Mouse (Mus musculus): ENCODE results near the gene Nlrp4f. TPM values are rescaled to one million over a fixed set of nuclear protein-coding genes. Genes with fewer than 3 reads are reported as not detected.

Gene Nlrp4f
- polyA plus RNA-seq (2017; shearing (Covaris generic)): not detected

DNA sequence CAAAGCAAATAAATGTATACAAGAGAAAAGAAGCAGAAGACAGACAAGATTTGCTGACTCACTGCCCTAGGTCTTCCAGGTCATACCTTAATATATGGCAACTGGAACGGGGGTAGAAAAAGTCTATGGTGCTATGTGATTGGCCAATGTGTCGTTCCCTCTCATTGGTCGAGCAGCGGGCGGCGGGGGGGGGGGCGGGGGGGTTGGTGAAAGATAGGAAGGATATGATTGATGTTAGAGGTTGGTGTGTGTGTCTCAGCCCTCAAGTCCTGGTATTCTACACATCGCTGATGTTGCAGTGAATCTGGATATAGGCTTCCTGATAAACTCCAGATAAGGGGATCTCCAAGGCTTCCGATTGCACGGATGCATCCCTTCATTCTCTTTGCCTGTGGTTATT, at the start of gene Nlrp4f:
Gene Nlrp4f (minus strand): TSS at position 101 of the 400 bp plus-strand sequence.

DNA sequence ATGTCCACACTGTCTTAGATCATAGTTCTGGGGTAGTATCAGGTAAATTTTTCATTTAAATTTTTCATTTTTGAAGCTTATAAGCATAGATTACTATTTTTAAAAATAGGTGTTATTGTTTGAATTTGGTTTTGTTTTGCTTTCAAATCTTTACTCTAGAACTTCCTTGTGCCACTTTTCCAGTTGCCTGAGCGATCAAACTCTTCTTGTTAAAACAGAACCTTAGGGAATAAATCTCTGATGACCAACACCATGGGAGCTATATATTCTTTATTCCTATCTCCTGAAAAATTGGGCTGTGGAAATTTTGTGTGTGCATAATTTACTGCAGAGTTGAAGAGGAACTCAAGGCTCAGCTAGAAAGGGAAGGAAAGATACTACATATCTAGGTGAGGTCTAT, 55.8 kb downstream of the Nlrp4f start, which contains the start of gene Olfr466:
Gene Olfr466 (plus strand): TSS at position 301 of the 400 bp plus-strand sequence.

DNA sequence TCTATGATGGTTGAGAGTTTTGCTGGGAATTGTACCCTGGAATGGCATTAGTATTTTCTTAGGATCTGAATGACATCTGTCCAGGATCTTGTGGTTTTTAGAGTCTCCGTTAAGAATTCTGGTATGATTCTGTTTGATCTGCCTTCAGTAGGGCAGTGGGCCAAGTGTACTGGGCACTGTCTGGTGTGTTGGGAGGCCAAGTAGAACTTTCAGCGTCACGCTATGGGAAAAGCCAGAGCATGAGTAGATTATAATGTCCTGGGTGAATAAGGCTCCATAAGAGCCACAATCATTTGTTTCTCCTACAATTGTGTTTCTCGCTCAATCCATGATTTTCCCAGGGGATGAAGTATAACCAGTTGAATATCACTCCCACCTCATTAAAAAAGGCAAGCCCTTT, 68.0 kb downstream of the Nlrp4f start, which contains the start of gene Olfr465-ps1:
Gene Olfr465-ps1 (plus strand): TSS at position 301 of the 400 bp plus-strand sequence.

Other genes starting within 250 kb of the Nlrp4f start
- not detected for gene Spata31d1c, start 172.9 kb downstream of the Nlrp4f start, polyA plus RNA-seq (2017; shearing (Covaris generic))
- gene Prss47, start 153.2 kb downstream of the Nlrp4f start, polyA plus RNA-seq (2017; shearing (Covaris generic)): not detected
- gene Mfsd14b, start 93.0 kb downstream of the Nlrp4f start, polyA plus RNA-seq (2017; shearing (Covaris generic)): 10 to 100 TPM; 50.7 to 72.8 TPM
- gene Olfr465-ps1, start 67.9 kb downstream of the Nlrp4f start, polyA plus RNA-seq (2017; shearing (Covaris generic)): not detected
- under 1 TPM in 1 of 2 experiments, not detected in 1; 0.06 TPM for gene Olfr466, start 55.7 kb downstream of the Nlrp4f start, polyA plus RNA-seq (2017; shearing (Covaris generic))
- gene Gm10775, start 53.6 kb upstream of the Nlrp4f start, polyA plus RNA-seq (2017; shearing (Covaris generic)): not detected
- 10 to 100 TPM; 12.7 to 15.1 TPM for gene Zfp369, start 72.8 kb upstream of the Nlrp4f start, polyA plus RNA-seq (2017; shearing (Covaris generic))